Comparison of ENCODE assay signal across 23 mouse cellular contexts in genomic region chr13:63394304-63395063, GRCm38 (mm10).
DNase-seq lines count a peak whose midpoint lies in the region; ATAC-seq lines count a peak whose summit lies in the region.
"Had no signal": no experiment of that assay in that cellular context is flagged by ENCODE, and none has a peak within 500 bp of the region (broad histone marks: within the 10 kb centered on the region; RNA-seq: fewer than 3 reads in every experiment).

No protein-coding gene starts in this region.

- WGBS in heart, embryonic 11.5 days (ENCODE audit: insufficient replicate concordance), result 74% methylated on average over 7 of the region's 7 CpGs
- 70% methylated on average over 7 of the region's 7 CpGs for WGBS in limb, embryonic 10.5 days
- 93% methylated on average over 7 of the region's 7 CpGs for WGBS in forebrain, embryonic 10.5 days

- H3K9ac ChIP-seq in heart, embryonic 11.5 days (ENCODE audit: low read depth, low read length), result no peak overlapping the region
- H3K9ac ChIP-seq: heart, embryonic 12.5 days; limb, embryonic 13.5 days; liver, embryonic 12.5 days; neural tube, embryonic 15.5 days had no signal

- H3K36me3 ChIP-seq in heart, embryonic 11.5 days (ENCODE audit: control insufficient read depth, insufficient read depth, low read length), result no peaks in the 10 kb centered on the region
- H3K36me3 ChIP-seq in limb, embryonic 10.5 days, result peaks cover 2% of the 10 kb centered on the region; the same call in 1 of the 2 replicates
- H3K36me3 ChIP-seq in forebrain, embryonic 10.5 days (replicated peaks), result 0 out of 2 replicates have a peak, but pooled peaks cover 3% of the 10 kb centered on the region
- H3K36me3 ChIP-seq: heart, embryonic 12.5 days; limb, embryonic 13.5 days; liver, embryonic 12.5 days; neural tube, embryonic 15.5 days had no signal

- ATAC-seq in heart, embryonic 11.5 days (replicated peaks; ENCODE audit: insufficient number of reproducible peaks, low FRiP score, low TSS enrichment), result no peak
- ATAC-seq: hindbrain, postnatal 0 days; intestine, postnatal 0 days; liver, embryonic 12.5 days; midbrain, embryonic 16.5 days had no signal

- no peaks in the 10 kb centered on the region for H3K9me3 ChIP-seq in heart, embryonic 11.5 days (replicated peaks; ENCODE audit: control insufficient read depth, low read length)
- no peaks in the 10 kb centered on the region for H3K9me3 ChIP-seq in limb, embryonic 10.5 days (replicated peaks)
- no peaks in the 10 kb centered on the region for H3K9me3 ChIP-seq in forebrain, embryonic 10.5 days
- H3K9me3 ChIP-seq: heart, embryonic 12.5 days; limb, embryonic 13.5 days; liver, embryonic 12.5 days; midbrain, embryonic 10.5 days; neural tube, embryonic 15.5 days had no signal

- H3K4me1 ChIP-seq in heart, embryonic 11.5 days (ENCODE audit: control insufficient read depth, insufficient read depth, low read length), result no peaks in the 10 kb centered on the region
- peaks cover 9% of the 10 kb centered on the region; the same call in 1 of the 2 replicates for H3K4me1 ChIP-seq in limb, embryonic 10.5 days
- H3K4me1 ChIP-seq in forebrain, embryonic 10.5 days, result peaks cover 10% of the 10 kb centered on the region
- H3K4me1 ChIP-seq: heart, embryonic 12.5 days; liver, embryonic 12.5 days; midbrain, embryonic 10.5 days; neural tube, embryonic 15.5 days had no signal

- no peak overlapping the region for H3K27ac ChIP-seq in heart, embryonic 11.5 days (ENCODE audit: low read depth, low read length)
- no peak overlapping the region for H3K27ac ChIP-seq in limb, embryonic 10.5 days
- no peak overlapping the region for H3K27ac ChIP-seq in forebrain, embryonic 10.5 days
- H3K27ac ChIP-seq: gastrocnemius, adult 2 months; hindbrain, postnatal 0 days; limb, embryonic 13.5 days; liver, embryonic 12.5 days; midbrain, embryonic 10.5 days; neural tube, embryonic 15.5 days had no signal

- DNase-seq in heart, adult 11 months, result peak; percentile 61
- DNase-seq in c-Kit-positive CD71-negative TER-119-negative erythroid progenitor cells, embryonic 14.5 days (ENCODE audit: low read depth), result peak; percentile 30
- peak; percentile 24 for DNase-seq in limb, embryonic 10.5 days (ENCODE audit: low spot score)
- DNase-seq in right cerebral cortex, postnatal 14 days, result no peak
- DNase-seq in forebrain, embryonic 10.5 days (ENCODE audit: extremely low spot score, low spot score), result no peak
- DNase-seq in gastrocnemius, postnatal 14 days, result no peak
- DNase-seq: adrenal gland, postnatal 25 days; cerebellum, adult 9-10 months; gastrocnemius, adult 2 months; heart, postnatal 10 days; kidney, postnatal 36 days; lung, adult 18-20 months; lung, postnatal 14 days; thymus, postnatal 14 days had no signal

- no peak overlapping the region for H3K4me2 ChIP-seq in heart, embryonic 11.5 days
- H3K4me2 ChIP-seq: heart, embryonic 12.5 days; limb, embryonic 13.5 days; liver, embryonic 12.5 days; neural tube, embryonic 15.5 days had no signal

- no peaks in the 10 kb centered on the region for H3K27me3 ChIP-seq in heart, embryonic 11.5 days (ENCODE audit: control insufficient read depth, insufficient read depth, low read length)
- no peaks in the 10 kb centered on the region for H3K27me3 ChIP-seq in limb, embryonic 10.5 days (ENCODE audit: low read depth, poor library complexity, severe bottlenecking)
- no peaks in the 10 kb centered on the region for H3K27me3 ChIP-seq in forebrain, embryonic 10.5 days (ENCODE audit: poor library complexity, severe bottlenecking)
- H3K27me3 ChIP-seq: heart, embryonic 12.5 days; limb, embryonic 13.5 days; liver, embryonic 12.5 days; neural tube, embryonic 15.5 days had no signal

- intact Hi-C loops in gastrocnemius, postnatal 14 days (cut with DNase I; ENCODE audit: low total_unique reads), result no loop called here

- H3K4me3 ChIP-seq in heart, embryonic 11.5 days (ENCODE audit: low read depth, low read length), result no peak overlapping the region
- H3K4me3 ChIP-seq in limb, embryonic 10.5 days, result no peak overlapping the region
- no peak overlapping the region for H3K4me3 ChIP-seq in forebrain, embryonic 10.5 days
- H3K4me3 ChIP-seq: gastrocnemius, adult 2 months; heart, embryonic 12.5 days; limb, embryonic 13.5 days; liver, embryonic 12.5 days; midbrain, embryonic 10.5 days; neural tube, embryonic 15.5 days had no signal

Comparison
In these comparisons a context has a peak if more than half of its experiments do, and no peak if none do; other contexts are left out.
1. DNase-seq: peak in heart, adult 11 months (single experiment), c-Kit-positive CD71-negative TER-119-negative erythroid progenitor cells, embryonic 14.5 days (single experiment) and limb, embryonic 10.5 days (single experiment); none in right cerebral cortex, postnatal 14 days (single experiment), forebrain, embryonic 10.5 days (single experiment) and gastrocnemius, postnatal 14 days (single experiment).